Mouse (Mus musculus) ES-E14 (cell line): ENCODE data around the gene 6430571L13Rik. TPM values are rescaled to one million over a fixed set of nuclear protein-coding genes. Genes with fewer than 3 reads are reported as not detected.

Source experiments
- DNase-seq: peaks from one replicate; pipeline ENCODE4 v3.0.0-alpha.2; 2013; ENCODE audit warnings: low read depth, low spot score
- H3K27ac ChIP-seq: 2 replicates; pipeline ENCODE4 v1.5.1; 2012; ENCODE audit warnings: low read depth, mild to moderate bottlenecking, low read length, moderate library complexity, mixed read lengths; ENCODE audit not compliant: poor library complexity, insufficient read depth, severe bottlenecking
- H3K36me3 ChIP-seq: 2 replicates; pipeline ENCODE4 v1.6.1; 2012; ENCODE audit warnings: mild to moderate bottlenecking, low read length, moderate library complexity, mixed read lengths; ENCODE audit not compliant: control insufficient read depth, poor library complexity, insufficient read depth, severe bottlenecking
- H3K4me1 ChIP-seq, 2 experiments: fragments of 150-350 bp in 1 of 2; sonication (generic) in 1 of 2; 2 replicates each; pipeline ENCODE4 v1.6.1; 2012; ENCODE audit warnings: low read length in 2 of 2, mild to moderate bottlenecking in 1 of 2, mixed read lengths in 1 of 2; ENCODE audit not compliant: control insufficient read depth in 2 of 2, insufficient read depth in 2 of 2, poor library complexity in 1 of 2
- H3K4me3 ChIP-seq, 2 experiments: fragments of 150-350 bp in 1 of 2; sonication (generic) in 1 of 2; 2 replicates each; pipeline ENCODE4 v1.5.1; 2012; ENCODE audit warnings: low read length in 2 of 2, low read depth in 1 of 2, mild to moderate bottlenecking in 1 of 2, mixed read lengths in 1 of 2; ENCODE audit not compliant: insufficient read depth in 1 of 2, poor library complexity in 1 of 2, severe bottlenecking in 1 of 2
- H3K9ac ChIP-seq: 2 replicates; pipeline ENCODE4 v1.6.1; 2012; ENCODE audit warnings: low read depth, mild to moderate bottlenecking, low read length, mixed read lengths; ENCODE audit not compliant: poor library complexity, insufficient read depth, severe bottlenecking
- H3K9me3 ChIP-seq: fragments of 150-350 bp; sonication (generic); 2 replicates; pipeline ENCODE4 v1.6.1; 2012; ENCODE audit warnings: low read depth, mild to moderate bottlenecking, low read length; ENCODE audit not compliant: control insufficient read depth, insufficient read depth
- CHD2 ChIP-seq: IDR thresholded peaks from 2 replicates; pipeline ENCODE4 v1.6.1; 2014; ENCODE audit warnings: mild to moderate bottlenecking, low read depth, low read length, inconsistent platforms
- HCFC1 ChIP-seq: IDR thresholded peaks from 2 replicates; pipeline ENCODE4 v1.6.1; 2012; ENCODE audit warnings: low read length, inconsistent platforms, borderline replicate concordance; ENCODE audit not compliant: insufficient read depth
- MAFK ChIP-seq: IDR thresholded peaks from 2 replicates; pipeline ENCODE4 v1.6.1; 2014; ENCODE audit warnings: mild to moderate bottlenecking, low read depth, low read length, inconsistent platforms; ENCODE audit not compliant: insufficient read depth
- ZC3H11A ChIP-seq: IDR thresholded peaks from 2 replicates; pipeline ENCODE4 v1.6.1; 2012; ENCODE audit warnings: low read depth, mild to moderate bottlenecking, inconsistent platforms, low read length, borderline replicate concordance
- ZNF384 ChIP-seq: IDR thresholded peaks from 2 replicates; pipeline ENCODE4 v1.6.1; 2012; ENCODE audit warnings: low read depth, low read length, inconsistent platforms
- in situ Hi-C, 2 experiments: fragments of 600-800 bp; cut with MboI; formaldehyde crosslinking; loops; one replicate each; pipeline ENCODE4 v1.15.1; 2025; ENCODE audit warnings: low sequenced_read_pairs in 2 of 2, inconsistent platforms in 1 of 2; ENCODE audit not compliant: unreplicated experiment in 2 of 2
- total RNA-seq: library from RNA; depleted of rRNA; stranded (reverse); fragments of 300-350 nt; gene quantifications from 2 replicates; pipeline ENCODE4 v1.2.3, GENCODE M21; 2012

Gene 6430571L13Rik
- total RNA-seq, 1 experiment = 0.45 TPM

- Histone ChIP-seq H3K4me3 (no peak overlapping the region), H3K9me3 (no peaks in the 10 kb centered on the region), H3K9ac (no peak overlapping the region), H3K27ac (no peak overlapping the region), H3K36me3 (no peaks in the 10 kb centered on the region), H3K4me1 (peaks cover 0 to 10% of the 10 kb centered on the region in 2 experiments; a peak in 2 of 4 replicates)
- TF ChIP-seq ZC3H11A = no peak
- no peak for TF ChIP-seq MAFK
- no peak for TF ChIP-seq HCFC1
- no peak for TF ChIP-seq CHD2
- TF ChIP-seq ZNF384 = no peak
- DNase-seq = no peak
- in situ Hi-C loops = no loop called here
These were observed 47.3 kb downstream of the 6430571L13Rik start for GRCm38 (mm10) chr9:107387708-107388107.

GRCm38 (mm10) chr9:107388263-107388662, 47.9 kb downstream of the 6430571L13Rik start:
- no peaks in the 10 kb centered on the region for H3K9me3 ChIP-seq
- peaks cover 0 to 10% of the 10 kb centered on the region in 2 experiments; a peak in 2 of 4 replicates for H3K4me1 ChIP-seq
- H3K4me3 ChIP-seq = no peak overlapping the region
- TF ChIP-seq MAFK = peak; percentile 98
- no peak for TF ChIP-seq ZC3H11A
- TF ChIP-seq CHD2 = no peak
- no peak for TF ChIP-seq ZNF384
- no peak overlapping the region for H3K27ac ChIP-seq
- H3K36me3 ChIP-seq = no peaks in the 10 kb centered on the region
- in situ Hi-C loops = no loop called here
- no peak for DNase-seq
- no peak overlapping the region for H3K9ac ChIP-seq

- Histone ChIP-seq H3K4me3 (no peak overlapping the region), H3K9ac (no peak overlapping the region)
These were observed 56.0 kb downstream of the 6430571L13Rik start for GRCm38 (mm10) chr9:107396397-107396796.

GRCm38 (mm10) chr9:107398968-107399367, 58.6 kb downstream of the 6430571L13Rik start:
- Histone ChIP-seq H3K4me3 (peak overlapping the region; percentile 86 to 93; a peak in 2 of 4 replicates), H3K27ac (no peak overlapping the region), H3K4me1 (peaks cover 0 to 5% of the 10 kb centered on the region in 2 experiments; a peak in 2 of 4 replicates), H3K9me3 (no peaks in the 10 kb centered on the region), H3K36me3 (no peaks in the 10 kb centered on the region), H3K9ac (no peak overlapping the region)
- in situ Hi-C loops = no loop called here
- no peak for DNase-seq
- TF ChIP-seq CHD2 (no peak), ZC3H11A (no peak), HCFC1 (no peak), ZNF384 (no peak), MAFK (no peak)

More at GRCm38 (mm10) chr9:107396397-107396796, 56.0 kb downstream of the 6430571L13Rik start:
- Histone ChIP-seq H3K9me3 (no peaks in the 10 kb centered on the region), H3K36me3 (no peaks in the 10 kb centered on the region), H3K4me1 (peaks cover 0 to 5% of the 10 kb centered on the region in 2 experiments; a peak in 2 of 4 replicates), H3K27ac (no peak overlapping the region)
- in situ Hi-C loops = no loop called here
- DNase-seq = no peak
- TF ChIP-seq ZNF384 (no peak), CHD2 (no peak), MAFK (no peak), HCFC1 (no peak), ZC3H11A (no peak)

GRCm38 (mm10) chr9:107399491-107399971, 59.1 kb downstream of the 6430571L13Rik start, which contains the start of gene Cacna2d2:
Gene Cacna2d2 (plus strand): TSS chr9:107399612.
- H3K4me3 ChIP-seq = peak within 1 kb of the TSS; percentile 86 to 93
- DNase-seq = peak; percentile 36
- peak within 1 kb of the TSS; percentile 78 for H3K9ac ChIP-seq
- no peak for TF ChIP-seq MAFK
- TF ChIP-seq ZC3H11A = no peak
- TF ChIP-seq HCFC1 = no peak
- no peak for TF ChIP-seq CHD2
- TF ChIP-seq ZNF384 = no peak
- H3K4me1 ChIP-seq = peaks cover 0 to 5% of the 10 kb centered on the region in 2 experiments; a peak in 2 of 4 replicates
- H3K27ac ChIP-seq = no peak within 1 kb of the TSS
- in situ Hi-C loops = no loop called here
- no peaks in the 10 kb centered on the region for H3K36me3 ChIP-seq
- H3K9me3 ChIP-seq = no peaks in the 10 kb centered on the region
